Mouse (Mus musculus) bone marrow, adult 2 months (tissue): Measurements from ENCODE around the gene Fgr.

Experiments used
- CTCF ChIP-seq: fragments of 200-500 bp; IDR thresholded peaks from 2 replicates; pipeline ENCODE4 v1.5.1; 2011; ENCODE audit warnings: low read length, control low read depth; ENCODE audit not compliant: control insufficient read depth, insufficient read depth
- POLR2A ChIP-seq: fragments of 200-500 bp; IDR thresholded peaks from 2 replicates; pipeline ENCODE4 v1.6.1; 2011; ENCODE audit warnings: low read depth, mild to moderate bottlenecking, control low read depth, low read length, borderline replicate concordance; ENCODE audit not compliant: control insufficient read depth

- TF ChIP-seq POLR2A (no peak), CTCF (peak; percentile 29; the same call in 1 of the 2 replicates)
These were observed 43.1 kb upstream of the Fgr start for GRCm38 (mm10) chr4:132930784-132931183.
